Mouse (Mus musculus): ENCODE measurements around the gene Pcyt1a.
A peak's percentile ranks its signal among the peaks of the same experiment; 100 is the strongest.
"Not testable (repeated sequence)": the region's sequence is repeated elsewhere in the genome, so short reads cannot be mapped to it uniquely, and the experiment has no call there.

The Pcyt1a gene

GRCm38 (mm10) chr16:32479415-32479814 lies 48.7 kb downstream of the Pcyt1a start:
- DNase-seq, result no peak

GRCm38 (mm10) chr16:32484431-32484871 lies 53.7 kb downstream of the Pcyt1a start:
- DNase-seq, result no peak

GRCm38 (mm10) chr16:32485209-32485608 lies 54.5 kb downstream of the Pcyt1a start:
- no peak for DNase-seq

- DNase-seq, result no peak
These were observed 55.3 kb downstream of the Pcyt1a start for GRCm38 (mm10) chr16:32486046-32486445.

- DNase-seq, result no peak
These were observed 56.8 kb downstream of the Pcyt1a start, which contains the start of gene Slc51a for GRCm38 (mm10) chr16:32487234-32488111. Gene Slc51a (minus strand): TSS chr16:32487879.

- no peak for DNase-seq
These were observed 58.2 kb downstream of the Pcyt1a start for GRCm38 (mm10) chr16:32488939-32489338.

- DNase-seq, result not testable (repeated sequence)
These were observed 63.6 kb downstream of the Pcyt1a start for GRCm38 (mm10) chr16:32494371-32494770.

GRCm38 (mm10) chr16:32495965-32496364 lies 65.2 kb downstream of the Pcyt1a start, which contains the start of gene Zdhhc19:
Gene Zdhhc19 (plus strand): TSS chr16:32496265.
- DNase-seq, result no peak

GRCm38 (mm10) chr16:32498996-32499395 lies 68.3 kb downstream of the Pcyt1a start:
- DNase-seq, result no peak

- DNase-seq, result peak; percentile 82
These were observed 68.8 kb downstream of the Pcyt1a start for GRCm38 (mm10) chr16:32499430-32500037.

- DNase-seq, result no peak
These were observed 70.7 kb downstream of the Pcyt1a start for GRCm38 (mm10) chr16:32501459-32501858.

- no peak for DNase-seq
These were observed 72.1 kb downstream of the Pcyt1a start for GRCm38 (mm10) chr16:32502621-32503335.

- DNase-seq, result no peak
These were observed 72.9 kb downstream of the Pcyt1a start for GRCm38 (mm10) chr16:32503633-32504032.

GRCm38 (mm10) chr16:32506298-32506697 lies 75.6 kb downstream of the Pcyt1a start:
- no peak for DNase-seq

GRCm38 (mm10) chr16:32506868-32507267 lies 76.1 kb downstream of the Pcyt1a start:
- DNase-seq, result no peak

- DNase-seq, result no peak
These were observed 76.7 kb downstream of the Pcyt1a start for GRCm38 (mm10) chr16:32507407-32507806.

- no peak for DNase-seq
These were observed 77.3 kb downstream of the Pcyt1a start for GRCm38 (mm10) chr16:32508035-32508434.

GRCm38 (mm10) chr16:32508506-32509065 lies 77.9 kb downstream of the Pcyt1a start:
- DNase-seq, result no peak

- no peak for DNase-seq
These were observed 78.6 kb downstream of the Pcyt1a start for GRCm38 (mm10) chr16:32509066-32509942.

GRCm38 (mm10) chr16:32510399-32511337 lies 79.9 kb downstream of the Pcyt1a start:
- no peak for DNase-seq

- no peak for DNase-seq
These were observed 80.6 kb downstream of the Pcyt1a start for GRCm38 (mm10) chr16:32511338-32511734.
